Mouse (Mus musculus): ENCODE results near the gene Cacna1a. TPM values are rescaled to one million over a fixed set of nuclear protein-coding genes. Genes with fewer than 3 reads are reported as not detected.

Cacna1a gene
- total and polyA plus RNA-seq, 3 experiments: 3.2 to 5.1 TPM; not detected in 1

DNA sequence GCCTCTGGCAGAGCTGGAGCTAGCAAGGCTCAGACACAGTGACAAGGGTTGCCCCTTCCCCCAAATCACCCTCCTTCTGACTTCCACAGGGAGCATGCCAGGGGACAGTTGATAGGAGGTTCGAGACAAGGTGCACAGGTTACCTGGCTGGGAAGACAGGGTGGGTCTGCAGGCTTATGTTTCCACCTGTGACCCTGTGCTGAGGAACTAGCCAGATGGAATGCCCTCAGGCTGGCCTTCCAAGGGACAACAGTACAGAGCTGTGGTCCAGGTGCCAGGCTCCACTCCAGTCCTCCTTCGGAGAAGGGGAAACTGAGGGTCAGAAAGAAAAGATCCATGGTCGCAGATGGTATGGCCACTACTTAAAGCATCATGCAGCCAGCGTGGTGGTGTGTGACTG, 165.4 kb downstream of the Cacna1a start:
- Histone ChIP-seq H3K4me1 (ENCODE audit: control insufficient read depth in 1 of 2, insufficient read depth in 2 of 2, low read length in 2 of 2) (no peaks in the 10 kb centered on the region), H3K27ac (ENCODE audit: control insufficient read depth, low read depth, low read length) (no peak overlapping the region), H3K9ac (ENCODE audit: control insufficient read depth, low read depth, low read length, poor library complexity, severe bottlenecking) (no peak overlapping the region), H3K4me3 (ENCODE audit: control insufficient read depth in 1 of 2, insufficient read depth in 1 of 2, low read depth in 2 of 2, low read length in 2 of 2) (no peak overlapping the region), H3K36me3 (ENCODE audit: control insufficient read depth in 1 of 2, insufficient read depth in 2 of 2, low read length in 2 of 2) (no peaks in the 10 kb centered on the region), H3K9me3 (replicated peaks; ENCODE audit: insufficient read depth, low read length) (no peaks in the 10 kb centered on the region), H3K27me3 (ENCODE audit: control insufficient read depth in 1 of 2, insufficient read depth in 2 of 2, low read length in 2 of 2) (no peaks in the 10 kb centered on the region), H3K79me2 (ENCODE audit: control insufficient read depth, insufficient read depth, low read length, poor library complexity) (no peaks in the 10 kb centered on the region)
- TF ChIP-seq HCFC1 (IDR thresholded peaks at IDR 0.05; ENCODE audit: low read depth, low read length) (no peak), CHD1 (IDR thresholded peaks at IDR 0.05; ENCODE audit: low read depth, low read length) (no peak), ETS1 (IDR thresholded peaks at IDR 0.05; ENCODE audit: low read depth, low read length) (no peak), UBTF (IDR thresholded peaks at IDR 0.05; ENCODE audit: borderline replicate concordance, insufficient read depth, low read depth, low read length) (no peak), ZKSCAN1 (IDR thresholded peaks at IDR 0.05; ENCODE audit: low read depth, low read length) (no peak), MEF2A (IDR thresholded peaks at IDR 0.05; ENCODE audit: extremely low read depth, insufficient replicate concordance, low read depth, low read length, poor library complexity, severe bottlenecking) (no peak), GABPA (IDR thresholded peaks at IDR 0.05; ENCODE audit: low read depth, low read length) (no peak), EP300 (IDR thresholded peaks at IDR 0.05; ENCODE audit: low read depth in 1 of 2, low read length in 2 of 2) (no peak), BHLHE40 (IDR thresholded peaks at IDR 0.05; ENCODE audit: borderline replicate concordance, low read depth, low read length) (no peak), CHD2 (IDR thresholded peaks at IDR 0.05; ENCODE audit: low read length) (no peak), JUND (IDR thresholded peaks at IDR 0.05; ENCODE audit: low read depth, low read length) (no peak), ZNF384 (IDR thresholded peaks at IDR 0.05; ENCODE audit: low read depth, low read length) (no peak), POLR2A (IDR thresholded peaks at IDR 0.05; ENCODE audit: control insufficient read depth in 1 of 2, insufficient read depth in 1 of 2, low read depth in 1 of 2, low read length in 2 of 2, poor library complexity in 1 of 2) (no peak), MYB (IDR thresholded peaks at IDR 0.05; ENCODE audit: low read depth, low read length) (no peak), SMC3 (IDR thresholded peaks at IDR 0.05; ENCODE audit: low read depth, low read length) (no peak), USF2 (IDR thresholded peaks at IDR 0.05; ENCODE audit: borderline replicate concordance in 1 of 2, insufficient read depth in 1 of 2, low read depth in 1 of 2, low read length in 2 of 2) (no peak), TBP (IDR thresholded peaks at IDR 0.05; ENCODE audit: low read depth, low read length) (no peak), ZC3H11A (IDR thresholded peaks at IDR 0.05; ENCODE audit: low read depth, low read length) (no peak), RCOR1 (IDR thresholded peaks at IDR 0.05; ENCODE audit: low read depth, low read length) (no peak)
- DNase-seq (ENCODE audit: low read depth, low spot score): no peak

DNA sequence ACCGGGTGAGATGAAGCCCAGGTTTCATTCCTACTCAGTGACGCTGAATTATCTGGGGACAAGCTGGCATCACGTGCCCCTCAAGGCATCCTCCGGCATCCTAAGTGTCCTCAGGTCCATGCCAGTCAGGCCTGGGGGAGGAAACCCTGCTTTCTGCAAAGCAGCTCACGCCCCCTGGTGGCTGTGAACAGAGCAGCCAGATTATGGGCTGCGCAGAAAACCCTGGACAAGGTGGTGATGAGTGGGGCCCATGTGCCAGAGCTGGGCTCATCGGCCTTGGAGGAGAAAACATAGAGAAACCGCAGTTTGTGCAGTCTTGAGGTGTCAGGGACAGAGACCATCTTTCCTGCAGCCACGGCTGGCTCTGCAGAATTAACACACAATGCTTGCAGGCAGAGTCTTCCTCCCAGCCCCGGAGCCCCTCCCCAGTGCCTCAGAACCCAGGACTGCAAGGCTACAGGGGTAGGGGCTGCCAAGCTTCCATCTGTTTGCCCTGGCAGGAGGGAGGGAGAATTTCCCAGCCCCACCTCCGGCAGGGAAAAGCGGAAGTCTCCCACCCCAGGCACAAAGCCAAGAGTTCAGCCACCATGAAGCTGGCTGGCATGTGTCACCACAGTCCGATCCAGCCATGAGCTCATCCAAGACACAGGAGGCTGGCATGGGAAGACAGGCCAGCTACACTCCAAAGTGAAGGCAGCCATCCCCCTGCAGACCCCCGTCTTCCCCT, 166.2 kb downstream of the Cacna1a start:
- no peak overlapping the region for H3K27ac ChIP-seq (ENCODE audit: control insufficient read depth, low read depth, low read length)
- no peaks in the 10 kb centered on the region for H3K9me3 ChIP-seq (replicated peaks; ENCODE audit: insufficient read depth, low read length)
- no peaks in the 10 kb centered on the region for H3K79me2 ChIP-seq (ENCODE audit: control insufficient read depth, insufficient read depth, low read length, poor library complexity)
- H3K36me3 ChIP-seq (ENCODE audit: control insufficient read depth in 1 of 2, insufficient read depth in 2 of 2, low read length in 2 of 2): no peaks in the 10 kb centered on the region
- no peak overlapping the region for H3K9ac ChIP-seq (ENCODE audit: control insufficient read depth, low read depth, low read length, poor library complexity, severe bottlenecking)
- no peaks in the 10 kb centered on the region for H3K27me3 ChIP-seq (ENCODE audit: control insufficient read depth in 1 of 2, insufficient read depth in 2 of 2, low read length in 2 of 2)
- no peak overlapping the region for H3K4me3 ChIP-seq (ENCODE audit: control insufficient read depth in 1 of 2, insufficient read depth in 1 of 2, low read depth in 2 of 2, low read length in 2 of 2)
- DNase-seq (ENCODE audit: low read depth, low spot score): peak; percentile 65
- TF ChIP-seq SMC3 (IDR thresholded peaks at IDR 0.05; ENCODE audit: low read depth, low read length): peak; percentile 60; the same call in 1 of the 2 replicates
- TF ChIP-seq CTCF (IDR thresholded peaks at IDR 0.05 in 2 of 3, conservative IDR thresholded peaks at IDR 0.05 in 1 of 3; ENCODE audit: control insufficient read depth in 1 of 3, insufficient read depth in 1 of 3, low read depth in 2 of 3, low read length in 3 of 3, poor library complexity in 1 of 3, severe bottlenecking in 1 of 3): peak; percentile 78 to 90 (median 81)
- TF ChIP-seq EP300 (IDR thresholded peaks at IDR 0.05; ENCODE audit: low read depth in 1 of 2, low read length in 2 of 2): no peak
- peak; percentile 50 for TF ChIP-seq RAD21 (IDR thresholded peaks at IDR 0.05; ENCODE audit: low read depth, low read length)
- H3K4me1 ChIP-seq (ENCODE audit: control insufficient read depth in 1 of 2, insufficient read depth in 2 of 2, low read length in 2 of 2): no peaks in the 10 kb centered on the region

Measured in MEL (cell line).